Mouse (Mus musculus): ENCODE results near the gene Adar. TPM values are rescaled to one million over a fixed set of nuclear protein-coding genes. Genes with fewer than 3 reads are reported as not detected.

The Adar gene
- total RNA-seq, 2 experiments from 2014 or later: 140 to 151 TPM

GRCm38 (mm10) chr3:89774236-89774960 lies 59.6 kb downstream of the Adar start:
- DNase-seq (ENCODE audit: extremely low spot score in 1 of 2, low spot score in 2 of 2): no peak
- intact Hi-C loops (cut with DNase I): loop anchor here (5.0 to 10.0 kb wide), 2 partner anchors 62 to 280 kb away; partner anchors contain the start of genes 4933434E20Rik and Ubap2l
- Histone ChIP-seq H3K27ac (peak overlapping the region; percentile 81; the same call in 1 of the 2 replicates), H3K4me3 (peak overlapping the region; percentile 96)
- TF ChIP-seq CTCF (IDR thresholded peaks at IDR 0.05): no peak

GRCm38 (mm10) chr3:89776001-89776400 lies 61.2 kb downstream of the Adar start:
- H3K4me3 ChIP-seq: no peak overlapping the region

GRCm38 (mm10) chr3:89780102-89780501 lies 65.3 kb downstream of the Adar start:
- intact Hi-C loops (cut with DNase I): no loop called here
- no peak for DNase-seq (ENCODE audit: extremely low spot score in 1 of 2, low spot score in 2 of 2)
- Histone ChIP-seq H3K27ac (no peak overlapping the region), H3K4me3 (no peak overlapping the region)
- TF ChIP-seq CTCF (IDR thresholded peaks at IDR 0.05): no peak

More at GRCm38 (mm10) chr3:89776001-89776400, 61.2 kb downstream of the Adar start:
- TF ChIP-seq CTCF (IDR thresholded peaks at IDR 0.05): no peak
- no peak for DNase-seq (ENCODE audit: extremely low spot score in 1 of 2, low spot score in 2 of 2)
- H3K27ac ChIP-seq: no peak overlapping the region
- intact Hi-C loops (cut with DNase I): loop anchor here (10.0 kb wide), 1 partner anchor 279 kb away; the partner anchor contains the start of genes 4933434E20Rik and Ubap2l

GRCm38 (mm10) chr3:89781640-89782039 lies 66.8 kb downstream of the Adar start:
- DNase-seq (ENCODE audit: extremely low spot score in 1 of 2, low spot score in 2 of 2): no peak
- intact Hi-C loops (cut with DNase I): no loop called here
- Histone ChIP-seq H3K4me3 (no peak overlapping the region), H3K27ac (no peak overlapping the region)
- no peak for TF ChIP-seq CTCF (IDR thresholded peaks at IDR 0.05)

- no peak overlapping the region for H3K27ac ChIP-seq
- peak; percentile 53 to 73 for DNase-seq (ENCODE audit: extremely low spot score in 1 of 2, low spot score in 2 of 2)
- H3K4me3 ChIP-seq: no peak overlapping the region
- intact Hi-C loops (cut with DNase I): loop anchor here (1.0 kb wide), 1 partner anchor 73 kb away; no protein-coding TSS in a partner anchor
- peak; percentile 80 for TF ChIP-seq CTCF (IDR thresholded peaks at IDR 0.05)
Observed at GRCm38 (mm10) chr3:89784991-89785753, 70.3 kb downstream of the Adar start.

- TF ChIP-seq CTCF (IDR thresholded peaks at IDR 0.05): no peak
- no peak for DNase-seq (ENCODE audit: extremely low spot score in 1 of 2, low spot score in 2 of 2)
- Histone ChIP-seq H3K4me3 (no peak overlapping the region), H3K27ac (no peak overlapping the region)
- intact Hi-C loops (cut with DNase I): no loop called here
Observed at GRCm38 (mm10) chr3:89786275-89786674, 71.5 kb downstream of the Adar start.

- TF ChIP-seq CTCF (IDR thresholded peaks at IDR 0.05): no peak; the same call in 1 of the 2 replicates
- intact Hi-C loops (cut with DNase I): no loop called here
- no peak for DNase-seq (ENCODE audit: extremely low spot score in 1 of 2, low spot score in 2 of 2)
Observed at GRCm38 (mm10) chr3:89788680-89789352, 74.0 kb downstream of the Adar start.

GRCm38 (mm10) chr3:89794616-89795015 lies 79.8 kb downstream of the Adar start:
- no peak; the same call in 1 of the 2 replicates for TF ChIP-seq CTCF (IDR thresholded peaks at IDR 0.05)
- intact Hi-C loops (cut with DNase I): no loop called here

More at GRCm38 (mm10) chr3:89788680-89789352, 74.0 kb downstream of the Adar start:
- no peak overlapping the region for H3K4me3 ChIP-seq
- H3K27ac ChIP-seq: no peak overlapping the region

GRCm38 (mm10) chr3:89795746-89796145 lies 80.9 kb downstream of the Adar start:
- intact Hi-C loops (cut with DNase I): no loop called here
- no peak overlapping the region for H3K27ac ChIP-seq
- no peak; the same call in 1 of the 2 replicates for TF ChIP-seq CTCF (IDR thresholded peaks at IDR 0.05)
- no peak for DNase-seq (ENCODE audit: extremely low spot score in 1 of 2, low spot score in 2 of 2)
- no peak overlapping the region for H3K4me3 ChIP-seq

More at GRCm38 (mm10) chr3:89794616-89795015, 79.8 kb downstream of the Adar start:
- DNase-seq (ENCODE audit: extremely low spot score in 1 of 2, low spot score in 2 of 2): no peak
- H3K27ac ChIP-seq: no peak overlapping the region
- no peak overlapping the region for H3K4me3 ChIP-seq

- intact Hi-C loops (cut with DNase I): no loop called here
- DNase-seq (ENCODE audit: extremely low spot score in 1 of 2, low spot score in 2 of 2): no peak
Observed at GRCm38 (mm10) chr3:89796358-89796757, 81.5 kb downstream of the Adar start.

GRCm38 (mm10) chr3:89798518-89798917 lies 83.7 kb downstream of the Adar start:
- Histone ChIP-seq H3K4me3 (no peak overlapping the region), H3K27ac (no peak overlapping the region)
- intact Hi-C loops (cut with DNase I): no loop called here
- TF ChIP-seq CTCF (IDR thresholded peaks at IDR 0.05): no peak
- no peak for DNase-seq (ENCODE audit: extremely low spot score in 1 of 2, low spot score in 2 of 2)

More at GRCm38 (mm10) chr3:89796358-89796757, 81.5 kb downstream of the Adar start:
- TF ChIP-seq CTCF (IDR thresholded peaks at IDR 0.05): no peak
- no peak overlapping the region for H3K27ac ChIP-seq
- no peak overlapping the region for H3K4me3 ChIP-seq

All from left cerebral cortex, adult 2 months (tissue).